Mouse (Mus musculus) embryonic fibroblast, embryonic 13.5 days (primary cell): ENCODE measurements at regions not wholly inside any gene's neighbourhood (a gene's known extent, or its start where the extent isn't known, plus 50 kb on each side); places are given as distances from the start of the nearest gene placed in this dataset.

ENCODE experiments used
- CTCF ChIP-seq: IDR thresholded peaks from 2 replicates; pipeline ENCODE4 v1.5.1; 2011; ENCODE audit warnings: mild to moderate bottlenecking, control low read depth, low read length, moderate library complexity, borderline replicate concordance; ENCODE audit not compliant: insufficient read depth
- POLR2A ChIP-seq: IDR thresholded peaks from 2 replicates; pipeline ENCODE4 v1.6.1; 2011; ENCODE audit warnings: low read depth, mild to moderate bottlenecking, control low read depth, low read length, moderate library complexity

GRCm38 (mm10) chr5:133774116-133774515, 325.4 kb upstream of the Castor2 start:
- TF ChIP-seq CTCF: no peak
- TF ChIP-seq POLR2A: no peak
